Mouse (Mus musculus) left cerebral cortex, postnatal 14 days (tissue): ENCODE results near the gene Nup107. TPM values are rescaled to one million over a fixed set of nuclear protein-coding genes. Genes with fewer than 3 reads are reported as not detected.
"Not testable (repeated sequence)": the region's sequence is repeated elsewhere in the genome, so short reads cannot be mapped to it uniquely, and the experiment has no call there.

Source experiments
- DNase-seq, 2 experiments: peaks; one replicate each; pipeline ENCODE4 v3.0.0; 2021 to 2022; ENCODE audit warnings: low spot score in 2 of 2, mixed read lengths in 1 of 2
- intact Hi-C: fragments of 180-260 bp; cut with DNase I; formaldehyde crosslinking; loops from one replicate; pipeline ENCODE4 v1.15.1; 2025
- total RNA-seq, 2 experiments: library from RNA; stranded (reverse); gene quantifications; 2 replicates each; pipeline ENCODE4 v1.2.3; 2021

Nup107 gene
- total RNA-seq, 2 experiments from 2014 or later = 15.5 to 19.9 TPM

- no peak for DNase-seq
- intact Hi-C loops = no loop called here
Observed at GRCm38 (mm10) chr10:117755086-117755798, 37.3 kb downstream of the Nup107 start.

GRCm38 (mm10) chr10:117754609-117754940 lies 37.9 kb downstream of the Nup107 start:
- no peak for DNase-seq
- intact Hi-C loops = no loop called here

- intact Hi-C loops = no loop called here
- no peak for DNase-seq
Observed at GRCm38 (mm10) chr10:117753711-117754608, 38.5 kb downstream of the Nup107 start.

- intact Hi-C loops = no loop called here
- DNase-seq = no peak
Observed at GRCm38 (mm10) chr10:117752851-117753647, 39.5 kb downstream of the Nup107 start.

GRCm38 (mm10) chr10:117752304-117752821 lies 40.1 kb downstream of the Nup107 start:
- intact Hi-C loops = no loop called here
- no peak for DNase-seq

- DNase-seq = no peak
- intact Hi-C loops = no loop called here
Observed at GRCm38 (mm10) chr10:117751744-117752143, 40.8 kb downstream of the Nup107 start.

GRCm38 (mm10) chr10:117751282-117751610 lies 41.3 kb downstream of the Nup107 start:
- no peak for DNase-seq
- intact Hi-C loops = no loop called here

- intact Hi-C loops = no loop called here
- no peak for DNase-seq
Observed at GRCm38 (mm10) chr10:117750529-117751281, 41.8 kb downstream of the Nup107 start.

GRCm38 (mm10) chr10:117749787-117750343 lies 42.6 kb downstream of the Nup107 start:
- intact Hi-C loops = no loop called here
- DNase-seq = no peak

- no peak for DNase-seq
- intact Hi-C loops = no loop called here
Observed at GRCm38 (mm10) chr10:117749050-117749686, 43.3 kb downstream of the Nup107 start.

- intact Hi-C loops = no loop called here
- DNase-seq = no peak
Observed at GRCm38 (mm10) chr10:117748276-117749049, 44.0 kb downstream of the Nup107 start.

GRCm38 (mm10) chr10:117747711-117748110 lies 44.8 kb downstream of the Nup107 start:
- intact Hi-C loops = no loop called here
- DNase-seq = no peak

GRCm38 (mm10) chr10:117746297-117746883 lies 46.1 kb downstream of the Nup107 start, which contains the start of gene Slc35e3:
TSS of gene Slc35e3 (minus strand) at chr10:117746365.
- peak; percentile 93 to 94 for DNase-seq
- intact Hi-C loops = no loop called here

GRCm38 (mm10) chr10:117745570-117746296 lies 46.8 kb downstream of the Nup107 start:
- intact Hi-C loops = not testable (repeated sequence)
- DNase-seq = peak in 1 of 2 experiments; percentile 26

- intact Hi-C loops = no loop called here
- no peak for DNase-seq
Observed at GRCm38 (mm10) chr10:117743917-117744316, 48.6 kb downstream of the Nup107 start.

- intact Hi-C loops = no loop called here
- DNase-seq = no peak
Observed at GRCm38 (mm10) chr10:117743182-117743581, 49.3 kb downstream of the Nup107 start.

GRCm38 (mm10) chr10:117742618-117743017 lies 49.9 kb downstream of the Nup107 start:
- DNase-seq = no peak
- intact Hi-C loops = no loop called here
